Mouse (Mus musculus): ENCODE data around the gene Hk1.

Hk1 gene

DNA sequence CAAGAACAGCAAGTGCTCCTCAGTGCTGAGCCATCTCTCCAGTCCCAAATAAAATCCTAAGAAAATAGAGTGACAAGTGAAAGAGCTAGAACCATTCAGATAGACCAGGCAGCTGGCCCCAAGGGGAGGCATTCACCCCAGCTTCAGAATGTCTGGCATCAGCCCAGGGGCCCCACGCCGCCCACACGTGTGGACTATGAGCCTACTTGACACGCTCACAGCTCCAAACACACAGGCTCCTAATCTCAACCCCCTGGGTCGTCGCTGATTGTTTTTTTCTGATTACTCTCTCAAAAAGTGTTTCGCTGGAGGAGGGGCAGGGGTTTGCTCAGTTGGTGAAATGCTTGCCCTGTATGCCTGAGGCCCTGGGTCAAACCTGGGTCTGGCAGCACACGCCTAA lies 63.2 kb downstream of the Hk1 start:
- DNase-seq: no peak

DNA sequence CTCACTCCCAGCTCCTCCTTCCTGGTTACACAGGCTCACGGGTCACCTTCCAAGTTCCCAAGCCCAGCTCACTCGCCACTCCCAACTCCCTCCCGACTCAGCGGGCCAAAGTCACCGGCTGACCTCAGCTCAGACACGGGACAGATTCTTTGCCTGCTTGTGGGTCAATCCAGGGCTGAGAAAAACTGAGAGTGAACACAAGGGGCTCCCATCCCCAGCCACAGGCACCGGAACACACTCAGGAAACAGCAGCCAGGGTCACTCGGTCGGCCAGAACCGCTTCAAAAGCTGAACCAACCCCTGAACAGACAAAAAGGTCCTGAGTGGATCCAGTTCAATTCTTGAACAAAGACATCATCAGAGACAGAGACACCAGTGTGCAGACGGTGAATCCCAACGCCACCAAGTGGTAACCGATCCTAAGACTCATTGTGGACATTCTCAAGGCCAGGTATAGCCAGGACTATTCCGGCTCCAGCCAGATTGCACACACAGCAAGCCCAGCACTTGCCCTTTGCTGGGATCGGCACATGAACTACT lies 65.8 kb downstream of the Hk1 start:
- peak; percentile 73 for DNase-seq

DNA sequence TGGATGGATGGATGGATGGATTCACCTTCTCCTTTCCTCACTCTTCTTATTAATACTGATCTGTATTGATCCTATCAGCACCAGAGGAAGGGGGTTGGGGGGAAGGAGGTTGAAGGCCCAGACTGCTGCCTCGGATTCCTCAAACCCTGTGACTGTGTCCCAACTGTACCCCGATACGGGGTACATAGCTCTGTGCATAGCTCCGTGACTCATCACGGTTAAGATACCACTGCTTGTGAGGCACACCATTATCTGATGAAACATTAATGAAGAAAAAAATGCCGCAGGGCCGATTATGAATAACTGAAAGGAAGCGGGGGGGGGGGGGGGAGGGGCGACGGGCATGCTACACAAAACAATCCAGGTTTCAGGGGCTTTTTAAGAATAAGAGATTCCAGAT lies 66.6 kb downstream of the Hk1 start:
- DNase-seq: no peak

DNA sequence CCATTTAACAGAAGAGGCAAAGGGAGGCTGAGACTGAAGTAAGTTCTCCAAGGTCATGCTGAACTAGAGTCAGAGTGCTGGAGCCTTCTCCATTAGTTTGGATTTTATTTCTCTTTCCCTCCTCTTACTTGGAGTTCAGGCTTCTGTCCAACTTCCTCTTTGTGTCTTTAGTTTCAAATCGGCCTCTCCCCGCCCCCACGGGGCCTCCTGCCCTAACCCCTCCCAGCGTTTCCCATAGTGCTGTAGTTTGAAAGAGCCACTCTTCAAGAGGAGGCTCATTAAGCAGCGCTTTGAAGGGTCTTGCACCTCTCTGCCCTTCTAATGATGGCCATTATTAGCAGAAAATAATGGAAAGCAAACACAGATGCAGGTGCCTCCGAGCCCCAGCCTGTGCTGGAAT lies 68.2 kb downstream of the Hk1 start:
- peak; percentile 80 for DNase-seq

DNA sequence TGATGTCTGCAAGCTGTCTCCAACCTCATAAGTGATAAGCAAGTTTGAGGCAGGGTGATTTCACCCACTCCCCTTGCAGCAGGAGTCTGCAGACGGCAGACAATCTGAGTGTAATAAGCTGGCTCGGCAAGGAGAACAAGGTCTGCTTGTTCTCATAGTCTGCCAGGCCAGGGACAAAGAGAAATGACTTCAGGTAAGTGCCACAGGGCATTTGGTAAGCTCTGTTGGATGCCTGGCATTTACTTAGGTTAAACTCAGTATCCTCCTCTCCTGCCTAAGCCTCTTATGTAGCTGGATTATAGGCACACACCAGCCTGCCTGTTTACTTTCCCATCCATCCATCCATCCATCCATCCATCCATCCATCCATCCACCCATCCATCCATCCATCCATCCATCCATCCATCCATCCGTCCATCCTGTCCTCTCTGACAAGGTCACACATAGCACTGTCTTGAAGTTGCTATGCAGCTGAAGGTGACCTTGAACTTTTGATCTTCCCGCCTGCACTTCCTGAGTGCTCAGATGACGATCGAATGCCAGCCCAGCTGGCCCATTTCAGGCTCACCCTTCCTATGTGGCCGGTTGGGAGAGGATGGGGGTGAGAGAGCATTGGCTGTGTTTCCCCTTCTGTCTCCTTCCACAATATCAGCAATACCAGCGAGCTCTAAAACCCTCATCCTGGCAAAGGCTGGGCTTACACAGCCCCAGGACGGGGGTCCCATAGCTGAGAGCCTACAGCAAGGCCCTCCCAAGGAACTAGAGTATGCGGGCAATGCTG lies 69.3 kb downstream of the Hk1 start:
- DNase-seq: no peak

DNA sequence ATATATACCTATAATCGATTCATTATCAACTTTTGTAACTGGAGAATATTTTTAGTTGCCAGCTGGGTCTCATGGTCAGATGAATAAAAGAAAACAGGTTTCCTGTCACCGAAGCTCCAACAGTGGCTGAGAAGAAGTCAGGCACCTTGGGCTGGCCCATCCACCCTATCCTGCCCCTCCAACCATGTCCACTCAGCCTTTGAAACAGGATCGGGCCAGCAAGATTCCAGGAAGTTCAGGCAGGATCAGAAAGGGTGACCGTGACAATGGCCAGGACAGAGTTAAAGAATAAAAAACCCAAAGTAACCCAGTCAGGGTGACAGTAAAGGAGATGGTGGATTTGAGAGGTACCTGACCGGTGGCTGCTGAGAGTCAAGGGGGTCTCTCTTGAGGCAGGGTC lies 70.1 kb downstream of the Hk1 start:
- no peak for DNase-seq

GRCm38 (mm10) chr10:62308896-62309491 lies 70.7 kb downstream of the Hk1 start:
- DNase-seq: peak; percentile 52

DNA sequence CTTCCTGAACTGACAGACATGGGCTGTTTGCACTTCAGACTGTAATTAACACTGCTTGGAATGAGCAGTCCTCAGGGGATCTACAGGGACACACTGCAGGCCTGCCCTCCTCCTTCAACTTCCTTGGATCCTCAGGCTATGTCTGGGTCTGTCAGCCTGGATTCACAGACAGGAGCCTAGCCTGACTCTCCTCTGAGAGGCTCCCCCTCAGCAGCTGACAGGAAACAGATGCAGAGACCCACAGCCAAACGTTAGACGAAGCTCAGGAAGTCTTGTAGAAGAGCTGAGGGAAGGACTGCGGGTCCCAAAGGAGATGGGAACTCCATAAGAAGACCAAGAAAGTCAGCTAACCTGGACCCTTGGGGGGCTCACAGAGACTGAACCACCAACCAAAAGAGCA lies 73.2 kb downstream of the Hk1 start:
- peak; percentile 36 for DNase-seq

DNA sequence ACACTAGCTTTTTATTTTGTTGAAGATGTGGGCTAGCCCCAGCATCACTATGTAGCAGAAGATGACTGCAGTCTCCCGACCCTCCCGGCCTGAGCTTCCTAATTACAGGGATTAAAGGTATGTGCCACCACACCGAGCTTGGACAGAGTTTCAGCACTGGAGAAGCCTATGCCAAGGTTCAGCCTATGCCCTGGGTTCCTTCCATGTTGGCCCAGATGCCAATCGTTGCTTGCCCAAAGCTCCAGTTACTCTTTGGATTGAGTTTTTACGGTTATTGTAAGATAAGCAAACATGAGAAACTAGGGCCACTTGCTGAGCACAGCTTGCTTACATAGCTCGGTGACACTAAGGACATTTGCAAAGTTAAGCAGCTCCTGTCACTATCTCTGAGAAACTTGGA lies 74.6 kb downstream of the Hk1 start:
- no peak for DNase-seq

GRCm38 (mm10) chr10:62300006-62300827 lies 79.5 kb downstream of the Hk1 start:
- DNase-seq: peak; percentile 33

- DNase-seq: no peak
These were observed 83.4 kb downstream of the Hk1 start for GRCm38 (mm10) chr10:62296086-62296872.

GRCm38 (mm10) chr10:62294112-62294511 lies 85.6 kb downstream of the Hk1 start:
- DNase-seq: no peak

DNA sequence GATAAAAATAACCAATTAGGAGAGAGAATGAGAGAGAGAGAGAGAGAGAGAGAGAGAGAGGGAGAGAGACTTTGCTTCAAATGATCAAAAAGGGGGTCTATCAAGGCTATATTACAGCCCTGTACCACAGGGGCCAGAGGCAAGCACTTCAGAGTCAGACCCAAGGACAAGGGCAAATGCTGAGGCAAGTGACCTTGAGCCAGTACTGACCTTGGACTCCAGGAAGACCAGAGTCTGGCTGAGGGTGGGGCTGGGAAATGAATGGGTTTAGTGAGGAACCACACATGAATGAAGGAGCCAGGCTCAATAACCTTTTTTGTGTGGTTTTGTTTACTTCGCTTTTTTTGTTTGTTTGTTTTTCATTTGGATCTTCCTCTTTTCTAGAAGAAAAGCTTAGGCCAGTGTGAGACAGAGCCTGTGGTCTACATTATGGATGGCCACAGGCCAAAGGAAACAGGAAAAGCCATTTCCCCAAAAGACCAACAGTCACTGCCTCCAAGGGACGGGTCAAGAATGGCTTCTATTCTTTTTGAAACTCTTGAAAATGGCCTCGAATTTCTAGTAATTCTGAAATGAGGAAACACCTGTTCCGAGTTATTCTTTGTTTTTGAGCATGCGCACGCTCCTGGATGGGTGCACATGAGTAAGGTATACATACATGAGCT lies 92.1 kb downstream of the Hk1 start:
- DNase-seq: peak; percentile 58

GRCm38 (mm10) chr10:62283206-62283792 lies 96.4 kb downstream of the Hk1 start:
- DNase-seq: no peak

DNA sequence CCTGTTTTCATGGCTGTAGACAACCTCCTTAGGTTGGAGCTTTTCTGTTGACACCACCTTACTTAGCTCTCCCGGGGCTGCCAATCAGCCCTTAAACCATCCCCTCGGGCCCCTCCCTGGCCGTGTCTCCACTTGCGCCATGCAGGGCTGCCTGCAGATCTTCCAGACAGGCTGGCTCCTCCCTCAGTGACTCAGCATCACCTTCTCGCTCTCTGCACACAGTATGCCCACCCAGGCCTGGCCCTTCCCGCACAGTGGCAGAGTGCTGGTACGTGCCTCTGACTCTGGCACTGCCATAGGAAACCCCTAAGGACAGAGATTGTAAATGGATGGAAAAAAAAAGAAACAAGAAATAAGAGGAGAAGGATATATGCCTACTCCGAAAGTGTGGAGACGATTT lies 96.9 kb downstream of the Hk1 start:
- DNase-seq: no peak

GRCm38 (mm10) chr10:62279671-62280070 lies 100.0 kb downstream of the Hk1 start:
- no peak for DNase-seq

DNA sequence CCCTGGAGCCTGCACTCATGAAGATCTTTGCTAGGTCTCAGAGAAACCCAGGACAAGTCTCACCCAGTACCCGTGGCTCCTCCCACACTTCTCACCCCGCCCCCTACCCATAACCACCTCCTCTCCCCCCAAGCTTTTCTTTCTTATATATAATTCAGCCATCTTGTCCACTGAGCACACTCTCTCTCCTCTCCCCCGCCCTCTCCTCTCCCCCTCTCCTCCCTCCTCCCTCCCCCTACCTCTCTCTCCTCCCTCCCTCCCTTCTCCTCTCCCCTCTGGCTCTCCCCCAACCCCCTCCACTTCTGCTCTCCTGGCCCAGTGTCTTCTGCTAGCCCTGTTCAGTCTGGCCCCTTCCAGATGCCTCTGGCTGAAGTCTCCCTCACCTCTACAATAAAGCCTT lies 100.6 kb downstream of the Hk1 start:
- DNase-seq: no peak

GRCm38 (mm10) chr10:62277499-62278293 lies 102.0 kb downstream of the Hk1 start:
- no peak for DNase-seq

DNA sequence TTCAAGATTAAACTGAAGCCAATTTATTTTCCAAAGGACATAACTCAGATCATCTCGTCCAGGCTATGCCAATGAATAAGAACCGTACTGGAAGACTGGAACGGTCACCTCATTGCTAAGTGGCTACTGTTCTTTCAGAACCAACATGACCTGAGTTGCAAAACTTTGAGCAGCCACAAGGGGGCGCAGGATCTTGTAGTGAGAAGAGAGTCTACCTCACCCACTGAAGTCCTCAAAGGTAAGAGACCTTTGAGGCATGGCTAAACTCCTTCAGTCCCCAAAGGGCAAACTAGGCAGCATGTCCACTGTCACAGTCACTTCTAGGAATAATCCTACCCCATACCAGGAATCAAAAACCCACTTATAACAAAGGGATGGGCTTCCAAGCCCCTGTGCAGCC lies 104.5 kb downstream of the Hk1 start:
- DNase-seq: peak; percentile 86

GRCm38 (mm10) chr10:62269278-62269677 lies 110.4 kb downstream of the Hk1 start:
- DNase-seq: no peak

DNA sequence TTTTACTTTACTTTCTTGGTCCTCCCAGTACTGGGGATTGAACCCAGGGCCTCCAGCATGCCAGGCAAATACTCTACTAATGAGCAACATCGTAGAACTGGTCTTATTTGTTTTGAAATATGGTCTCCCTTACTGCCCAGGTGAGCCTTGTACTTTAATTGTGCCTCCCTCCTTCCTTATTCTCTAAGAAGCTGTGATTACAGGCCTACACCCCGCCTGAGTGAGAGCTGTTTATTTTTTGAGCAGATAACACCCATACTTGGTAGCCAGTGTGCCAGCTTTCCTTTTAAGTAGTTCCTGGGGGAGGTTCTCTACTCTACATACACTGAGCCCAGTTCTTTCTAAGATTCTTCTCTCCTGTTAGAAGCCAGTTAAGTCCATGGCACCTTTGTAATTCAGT lies 115.4 kb downstream of the Hk1 start:
- no peak for DNase-seq

All from kidney, postnatal 14 days (tissue).